Mouse (Mus musculus): ENCODE measurements around the gene Cyfip2. TPM values are rescaled to one million over a fixed set of nuclear protein-coding genes. Genes with fewer than 3 reads are reported as not detected.
A peak's percentile ranks its signal among the peaks of the same experiment; 100 is the strongest.

The Cyfip2 gene
- polyA plus RNA-seq, 1 experiment from 2014 or later: 83.5 TPM

DNA sequence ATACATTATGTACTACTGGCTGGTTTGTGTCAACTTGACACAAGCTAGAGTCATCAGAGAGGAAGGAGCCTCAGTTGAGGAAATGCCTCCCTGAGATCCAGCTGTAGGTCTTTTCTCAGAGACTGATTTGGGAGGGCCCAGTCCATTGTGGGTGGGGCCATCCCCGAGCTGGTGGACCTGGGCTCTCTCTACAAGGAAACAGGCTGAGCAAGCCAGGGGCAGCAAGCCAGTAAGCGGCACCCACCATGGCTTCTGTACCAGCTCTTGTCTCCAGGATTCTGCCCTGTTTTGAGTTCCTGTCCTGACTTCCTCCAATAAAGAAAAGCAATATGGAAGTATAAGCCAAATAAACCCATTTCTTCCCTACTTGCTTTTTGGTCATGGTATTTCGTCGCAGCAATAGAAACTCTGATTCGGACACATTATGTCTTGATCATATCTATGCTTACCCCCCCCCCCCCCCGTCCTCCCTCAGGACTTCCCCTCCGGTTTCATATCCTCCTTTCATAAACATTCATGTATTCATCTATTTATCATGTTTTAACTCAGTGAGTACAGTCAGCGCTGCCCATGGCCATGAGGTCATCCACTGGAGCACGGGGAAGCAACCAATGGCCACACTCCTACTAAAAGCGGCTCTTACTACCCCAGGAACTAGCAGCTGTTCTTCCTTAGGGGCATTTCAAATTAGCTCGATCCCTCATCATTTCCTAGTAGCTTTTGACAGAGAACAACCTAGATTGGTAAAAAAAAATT, 47.5 kb downstream of the Cyfip2 start:
- H3K36me3 ChIP-seq: peaks cover 75% of the 10 kb centered on the region

DNA sequence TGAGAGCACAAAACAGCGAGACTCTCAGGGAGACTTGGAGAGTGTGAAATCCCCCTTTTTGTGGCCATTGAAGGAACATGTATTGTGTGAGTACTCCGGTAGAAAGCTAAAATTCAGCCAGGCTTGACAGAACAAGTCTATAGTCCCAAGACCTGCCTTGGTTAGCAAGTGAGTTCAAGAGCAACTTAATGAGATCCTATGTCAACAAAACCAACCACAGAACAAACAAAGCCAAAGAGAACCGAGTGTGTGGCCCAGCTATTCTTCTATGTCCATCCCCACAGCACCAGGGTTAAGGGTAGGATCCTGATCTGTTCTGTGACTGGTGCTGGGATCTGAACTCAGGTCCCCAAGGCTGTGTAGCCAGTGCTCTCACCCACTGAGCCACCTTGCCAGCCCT, 48.1 kb downstream of the Cyfip2 start:
- H3K9me3 ChIP-seq: no peaks in the 10 kb centered on the region
- no peaks in the 10 kb centered on the region for H3K27me3 ChIP-seq (replicated peaks)
- H3K4me2 ChIP-seq (replicated peaks): no peak overlapping the region
- WGBS: 75% methylated on average over 3 of the region's 3 CpGs
- H3K4me1 ChIP-seq: no peaks in the 10 kb centered on the region
- H3K27ac ChIP-seq: no peak overlapping the region
- H3K36me3 ChIP-seq: peaks cover 76% of the 10 kb centered on the region
- no peak overlapping the region for H3K4me3 ChIP-seq
- no peak overlapping the region for H3K9ac ChIP-seq
- ATAC-seq (ENCODE audit: low FRiP score, low read depth): no peak

More for the DNA sequence above, 47.5 kb downstream of the Cyfip2 start:
- Histone ChIP-seq H3K4me1 (no peaks in the 10 kb centered on the region), H3K4me3 (no peak overlapping the region), H3K27ac (no peak overlapping the region), H3K9ac (no peak overlapping the region), H3K4me2 (replicated peaks) (no peak overlapping the region), H3K9me3 (no peaks in the 10 kb centered on the region), H3K27me3 (replicated peaks) (no peaks in the 10 kb centered on the region)
- 91% methylated on average over 11 of the region's 11 CpGs for WGBS
- no peak for ATAC-seq (ENCODE audit: low FRiP score, low read depth)

DNA sequence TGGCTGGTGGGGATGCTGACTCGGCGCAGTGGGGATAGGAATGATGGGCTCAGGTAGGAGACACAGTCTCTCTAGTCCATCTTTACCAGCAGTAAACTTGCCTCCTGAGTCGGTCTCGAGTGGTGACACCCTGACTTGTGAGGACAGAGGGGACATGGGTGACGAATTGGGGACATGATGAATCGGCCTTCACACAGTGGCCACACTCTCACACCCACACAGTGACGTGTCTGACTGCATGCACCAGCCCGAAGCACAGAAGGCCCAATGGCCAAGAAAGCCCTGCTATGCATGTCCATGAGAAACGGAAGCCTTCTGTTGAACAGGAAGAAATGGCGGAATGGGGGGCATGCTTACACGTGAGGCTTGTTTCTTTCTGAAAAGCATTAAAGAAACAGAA, 49.4 kb downstream of the Cyfip2 start:
- H3K9me3 ChIP-seq: no peaks in the 10 kb centered on the region
- no peak overlapping the region for H3K27ac ChIP-seq
- ATAC-seq (ENCODE audit: low FRiP score, low read depth): no peak
- H3K36me3 ChIP-seq: peaks cover 84% of the 10 kb centered on the region
- no peak overlapping the region for H3K4me3 ChIP-seq
- H3K27me3 ChIP-seq (replicated peaks): no peaks in the 10 kb centered on the region
- no peak overlapping the region for H3K9ac ChIP-seq
- 90% methylated on average over 11 of the region's 11 CpGs for WGBS
- no peaks in the 10 kb centered on the region for H3K4me1 ChIP-seq
- no peak overlapping the region for H3K4me2 ChIP-seq (replicated peaks)

DNA sequence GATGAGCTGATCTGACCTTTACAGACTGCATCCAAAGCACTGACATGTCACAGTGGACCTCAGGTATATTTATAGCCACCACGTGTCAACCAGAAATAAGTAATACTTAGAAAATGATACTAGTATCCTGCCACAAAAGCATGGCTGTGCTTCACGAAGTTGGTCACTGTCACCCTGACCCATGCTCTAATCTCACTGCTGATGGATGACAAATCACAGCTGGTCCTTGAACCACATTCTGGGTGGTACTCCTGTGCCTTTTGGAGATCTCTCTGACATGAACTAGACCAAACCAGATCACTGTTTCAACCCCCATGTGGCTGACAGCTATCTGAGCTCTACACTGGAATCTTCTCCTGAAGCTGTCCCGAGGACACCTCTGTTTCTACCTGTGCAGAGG, 49.8 kb downstream of the Cyfip2 start:
- no peak overlapping the region for H3K27ac ChIP-seq
- WGBS: 84% methylated on average over 3 of the region's 3 CpGs
- no peak overlapping the region for H3K9ac ChIP-seq
- H3K4me1 ChIP-seq: no peaks in the 10 kb centered on the region
- H3K27me3 ChIP-seq (replicated peaks): no peaks in the 10 kb centered on the region
- H3K4me2 ChIP-seq (replicated peaks): no peak overlapping the region
- peaks cover 86% of the 10 kb centered on the region for H3K36me3 ChIP-seq
- ATAC-seq (ENCODE audit: low FRiP score, low read depth): no peak
- no peaks in the 10 kb centered on the region for H3K9me3 ChIP-seq
- no peak overlapping the region for H3K4me3 ChIP-seq

DNA sequence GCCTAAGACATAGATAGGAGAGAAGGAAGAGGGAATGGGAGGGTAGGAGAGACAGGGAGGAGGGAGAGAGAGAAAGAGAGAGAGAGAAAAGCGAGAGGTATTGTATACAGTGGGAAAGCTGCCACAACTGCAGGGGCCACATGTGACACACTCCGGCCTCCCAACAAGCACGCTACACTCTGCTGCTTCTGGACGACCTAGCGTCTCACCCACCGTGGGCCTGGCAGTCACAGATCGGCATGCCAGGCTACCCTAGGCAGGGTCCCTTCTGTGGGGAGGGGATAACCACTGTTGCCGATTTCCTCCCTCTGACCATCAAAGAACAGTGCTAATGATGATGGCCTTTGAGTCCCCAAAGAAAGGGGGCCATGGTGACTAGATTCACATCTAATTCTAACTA, 53.9 kb downstream of the Cyfip2 start:
- Histone ChIP-seq H3K9ac (no peak overlapping the region), H3K4me3 (no peak overlapping the region), H3K4me1 (no peaks in the 10 kb centered on the region), H3K27me3 (replicated peaks) (no peaks in the 10 kb centered on the region), H3K9me3 (no peaks in the 10 kb centered on the region), H3K36me3 (peaks cover 89% of the 10 kb centered on the region), H3K27ac (no peak overlapping the region), H3K4me2 (replicated peaks) (no peak overlapping the region)
- WGBS: 89% methylated on average over 8 of the region's 8 CpGs
- no peak for ATAC-seq (ENCODE audit: low FRiP score, low read depth)

DNA sequence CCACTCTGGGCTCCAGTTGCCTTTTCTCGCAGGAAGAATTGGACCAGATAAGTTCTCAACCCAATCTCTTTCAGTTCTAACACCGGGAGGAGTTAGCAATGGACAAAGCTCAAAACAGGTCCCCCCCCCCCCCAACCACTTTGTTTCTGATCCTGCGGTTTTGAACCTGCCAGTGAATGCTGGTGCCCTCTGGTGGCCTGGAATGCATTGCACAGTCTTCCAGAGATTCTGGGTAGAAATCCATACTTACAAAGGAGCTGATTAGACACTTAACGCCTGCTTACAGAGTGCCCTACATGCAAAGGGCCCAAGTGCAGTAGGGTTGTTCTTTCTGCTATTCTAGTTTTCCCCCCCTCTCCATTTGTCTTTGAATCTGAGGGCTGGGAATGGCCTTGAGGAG, 54.5 kb downstream of the Cyfip2 start:
- no peaks in the 10 kb centered on the region for H3K27me3 ChIP-seq (replicated peaks)
- no peaks in the 10 kb centered on the region for H3K9me3 ChIP-seq
- H3K4me1 ChIP-seq: no peaks in the 10 kb centered on the region
- ATAC-seq (ENCODE audit: low FRiP score, low read depth): no peak
- H3K4me2 ChIP-seq (replicated peaks): no peak overlapping the region
- H3K4me3 ChIP-seq: no peak overlapping the region
- WGBS: 74% methylated on average over 4 of the region's 4 CpGs
- H3K27ac ChIP-seq: no peak overlapping the region
- H3K9ac ChIP-seq: no peak overlapping the region
- H3K36me3 ChIP-seq: peaks cover 89% of the 10 kb centered on the region

DNA sequence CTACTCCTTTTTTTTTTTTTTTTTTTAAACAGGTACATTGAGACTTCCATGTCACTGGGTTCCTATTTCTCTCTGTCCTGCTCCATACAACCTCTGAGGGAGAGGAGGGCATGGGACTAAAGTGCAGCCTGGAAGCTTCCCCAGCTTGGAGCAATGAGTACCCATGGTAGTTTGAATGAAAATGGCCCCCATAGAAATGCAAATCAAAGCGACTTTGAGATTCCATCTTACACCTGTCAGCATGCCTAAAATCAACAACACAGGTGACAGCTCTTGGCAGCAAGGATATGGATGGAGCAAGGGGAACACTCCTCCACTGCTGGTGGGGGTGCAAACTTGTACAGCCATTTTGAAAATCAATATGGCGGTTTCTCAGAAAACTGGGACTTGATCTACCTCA, 57.4 kb downstream of the Cyfip2 start:
- Histone ChIP-seq H3K27me3 (replicated peaks) (no peaks in the 10 kb centered on the region), H3K27ac (no peak overlapping the region), H3K4me1 (no peaks in the 10 kb centered on the region), H3K9ac (no peak overlapping the region), H3K9me3 (no peaks in the 10 kb centered on the region), H3K4me3 (no peak overlapping the region), H3K4me2 (replicated peaks) (no peak overlapping the region), H3K36me3 (peaks cover 81% of the 10 kb centered on the region)
- 88% methylated on average over 2 of the region's 2 CpGs for WGBS
- ATAC-seq (ENCODE audit: low FRiP score, low read depth): no peak

DNA sequence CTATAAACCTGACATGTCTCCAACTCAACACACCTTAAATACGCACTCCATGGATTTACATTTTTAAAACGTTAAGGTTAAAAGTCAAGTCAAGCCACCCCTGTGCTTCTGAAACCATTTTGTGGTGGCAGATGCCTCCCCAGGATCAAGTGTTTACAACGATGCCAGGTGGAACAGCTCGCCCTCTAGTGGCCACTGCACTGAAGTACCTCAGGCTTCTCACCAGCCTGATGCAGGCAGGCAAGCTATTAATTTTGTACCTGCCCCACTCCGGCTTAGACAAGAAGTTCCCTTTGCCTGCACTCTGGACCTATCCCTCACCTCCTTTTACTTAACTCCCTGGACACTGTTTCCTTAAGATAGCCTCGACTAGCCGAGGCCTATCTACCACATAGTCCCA, 60.7 kb downstream of the Cyfip2 start:
- H3K27ac ChIP-seq: no peak overlapping the region
- no peaks in the 10 kb centered on the region for H3K9me3 ChIP-seq
- H3K9ac ChIP-seq: no peak overlapping the region
- H3K36me3 ChIP-seq: peaks cover 79% of the 10 kb centered on the region
- no peaks in the 10 kb centered on the region for H3K4me1 ChIP-seq
- H3K4me3 ChIP-seq: no peak overlapping the region
- WGBS: 38% methylated on average over 7 of the region's 7 CpGs
- ATAC-seq (ENCODE audit: low FRiP score, low read depth): peak; percentile 41; the same call in 1 of the 2 replicates
- H3K4me2 ChIP-seq (replicated peaks): no peak overlapping the region
- H3K27me3 ChIP-seq (replicated peaks): no peaks in the 10 kb centered on the region

DNA sequence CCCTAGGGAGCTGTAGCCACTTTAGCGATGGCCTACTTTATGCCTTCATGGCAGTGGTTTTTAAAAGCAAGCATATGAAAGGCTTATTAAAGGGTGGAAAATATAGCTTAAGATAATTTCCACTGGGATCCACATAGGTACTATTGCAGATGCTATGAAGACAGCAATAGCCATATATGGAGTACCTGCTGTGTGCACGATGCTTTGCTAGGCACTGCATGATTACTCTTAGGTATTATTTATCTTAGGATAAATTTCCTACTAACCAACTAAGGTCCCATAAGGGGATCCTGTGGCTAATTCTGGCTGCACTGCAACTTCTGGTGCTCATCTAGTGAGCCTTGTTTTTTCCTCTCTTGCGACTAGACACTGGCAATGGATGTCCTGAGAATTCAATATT, 64.3 kb downstream of the Cyfip2 start:
- peaks cover 73% of the 10 kb centered on the region for H3K36me3 ChIP-seq
- H3K27ac ChIP-seq: no peak overlapping the region
- WGBS: 87% methylated on average over 3 of the region's 3 CpGs
- no peak overlapping the region for H3K4me3 ChIP-seq
- H3K9ac ChIP-seq: no peak overlapping the region
- no peaks in the 10 kb centered on the region for H3K4me1 ChIP-seq
- H3K27me3 ChIP-seq (replicated peaks): no peaks in the 10 kb centered on the region
- H3K9me3 ChIP-seq: no peaks in the 10 kb centered on the region
- no peak for ATAC-seq (ENCODE audit: low FRiP score, low read depth)
- H3K4me2 ChIP-seq (replicated peaks): no peak overlapping the region

DNA sequence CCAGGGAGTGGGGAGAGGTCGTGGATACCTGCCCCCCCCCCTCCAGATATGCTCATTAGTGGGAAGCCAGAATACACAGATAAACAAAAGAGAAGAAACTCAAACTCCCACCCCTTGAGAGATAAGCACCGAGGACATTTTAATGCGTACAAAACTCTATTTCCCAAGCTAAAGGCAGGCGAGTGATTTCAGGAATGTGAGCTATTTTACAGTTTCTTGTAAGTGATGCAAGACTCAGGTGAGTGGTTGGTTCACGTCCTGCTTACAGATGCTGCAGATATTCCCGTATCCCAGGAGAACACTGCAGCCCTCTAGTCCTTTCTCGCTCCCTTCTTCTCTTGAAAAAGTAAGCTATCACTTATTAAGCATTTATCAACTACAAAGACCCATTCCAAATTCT, 66.3 kb downstream of the Cyfip2 start:
- no peaks in the 10 kb centered on the region for H3K4me1 ChIP-seq
- ATAC-seq (ENCODE audit: low FRiP score, low read depth): no peak
- H3K36me3 ChIP-seq: peaks cover 71% of the 10 kb centered on the region
- no peaks in the 10 kb centered on the region for H3K27me3 ChIP-seq (replicated peaks)
- no peak overlapping the region for H3K9ac ChIP-seq
- no peak overlapping the region for H3K4me2 ChIP-seq (replicated peaks)
- H3K4me3 ChIP-seq: no peak overlapping the region
- no peak overlapping the region for H3K27ac ChIP-seq
- 87% methylated on average over 7 of the region's 7 CpGs for WGBS
- no peaks in the 10 kb centered on the region for H3K9me3 ChIP-seq

DNA sequence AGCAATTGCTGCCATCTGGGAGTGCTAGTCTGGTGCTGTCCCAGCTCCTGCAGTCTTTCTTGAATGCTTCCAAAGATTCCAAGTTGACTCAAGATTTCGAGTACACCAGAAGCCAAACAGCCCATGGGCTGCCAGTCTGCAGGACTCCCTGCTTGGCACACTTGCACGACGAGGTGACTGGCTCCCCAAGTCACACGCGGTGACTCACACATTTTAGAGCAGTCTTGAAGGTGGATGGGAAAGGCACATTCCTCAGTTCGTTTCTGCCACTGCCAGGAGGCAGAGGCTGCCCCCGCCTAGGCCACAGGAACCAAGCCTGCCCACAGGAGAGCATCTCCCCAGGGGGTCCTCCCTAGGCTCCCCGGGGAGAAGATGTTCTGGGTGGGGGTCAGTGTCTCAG, 66.7 kb downstream of the Cyfip2 start:
- Histone ChIP-seq H3K9ac (no peak overlapping the region), H3K4me1 (no peaks in the 10 kb centered on the region), H3K4me3 (no peak overlapping the region), H3K9me3 (no peaks in the 10 kb centered on the region), H3K4me2 (replicated peaks) (no peak overlapping the region), H3K27me3 (replicated peaks) (no peaks in the 10 kb centered on the region), H3K36me3 (peaks cover 72% of the 10 kb centered on the region), H3K27ac (no peak overlapping the region)
- no peak for ATAC-seq (ENCODE audit: low FRiP score, low read depth)
- WGBS: 83% methylated on average over 8 of the region's 8 CpGs

DNA sequence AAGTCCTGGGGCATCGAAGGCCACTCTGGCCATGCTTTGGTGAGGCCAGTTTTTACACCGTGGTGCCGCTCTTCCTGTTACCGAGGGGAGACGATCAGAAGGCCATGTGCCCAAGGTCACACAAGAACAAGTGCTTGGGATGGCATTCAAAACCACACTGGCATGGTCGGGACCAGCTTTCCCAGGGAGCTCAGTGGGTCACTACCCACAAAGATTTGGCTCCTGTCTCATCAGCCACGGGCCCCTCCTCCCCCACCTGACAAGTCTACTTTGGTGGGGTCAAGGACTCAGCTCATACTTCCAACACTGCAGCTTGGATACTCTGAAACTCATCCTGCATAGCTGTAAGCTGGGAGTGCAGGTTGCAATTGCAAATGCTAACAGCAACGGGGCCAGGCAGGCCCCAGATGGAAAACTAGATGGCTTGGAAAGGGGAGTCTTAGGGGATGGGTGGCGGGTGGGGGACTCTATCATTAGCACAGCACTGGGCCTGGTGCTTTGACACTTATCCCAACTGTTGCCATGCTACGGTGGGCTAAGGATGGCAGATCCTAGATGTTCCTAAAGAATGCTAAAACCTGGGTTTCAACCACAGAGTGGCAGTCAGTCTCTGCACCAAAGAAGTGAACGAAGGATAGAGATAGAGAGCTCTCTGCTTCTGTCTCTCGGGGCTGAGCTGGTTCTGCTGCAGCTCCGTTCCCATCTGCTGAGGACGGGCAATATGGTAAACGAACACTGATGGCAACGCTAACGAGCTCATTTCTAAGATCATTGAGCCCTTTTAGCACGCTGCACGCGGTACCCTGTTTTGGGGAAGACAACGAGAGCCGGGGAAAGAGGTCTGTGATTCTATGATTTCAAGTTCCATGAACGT, 67.7 kb downstream of the Cyfip2 start:
- H3K27ac ChIP-seq: no peak overlapping the region
- H3K4me1 ChIP-seq: no peaks in the 10 kb centered on the region
- H3K9ac ChIP-seq: no peak overlapping the region
- WGBS: 92% methylated on average over 23 of the region's 23 CpGs
- H3K36me3 ChIP-seq: peaks cover 72% of the 10 kb centered on the region
- H3K27me3 ChIP-seq (replicated peaks): no peaks in the 10 kb centered on the region
- no peak overlapping the region for H3K4me2 ChIP-seq (replicated peaks)
- no peaks in the 10 kb centered on the region for H3K9me3 ChIP-seq
- no peak overlapping the region for H3K4me3 ChIP-seq
- ATAC-seq (ENCODE audit: low FRiP score, low read depth): no peak

Data from neural tube, embryonic 12.5 days (tissue).